Mouse (Mus musculus) lung, postnatal 0 days (tissue): ENCODE data around the gene Rasal1. TPM values are rescaled to one million over a fixed set of nuclear protein-coding genes. Genes with fewer than 3 reads are reported as not detected.
A peak's percentile ranks its signal among the peaks of the same experiment; 100 is the strongest.

Source experiments
- ATAC-seq: fragments of 200-750 bp; cut with Nextera tagmentation; 2 replicates; pipeline ENCODE4 v1.8.0; 2017; ENCODE audit warnings: moderate library complexity
- DNase-seq: peaks from one replicate; pipeline ENCODE4 v3.0.0-alpha.2; 2016; ENCODE audit warnings: low spot score
- H3K27ac ChIP-seq: fragments of 300-500 bp; sonication (generic); 2 replicates; pipeline ENCODE4 v1.5.1; 2014; ENCODE audit warnings: antibody characterized with exemption, mild to moderate bottlenecking, low read length, mixed read lengths
- H3K27me3 ChIP-seq: fragments of 300-500 bp; sonication (generic); replicated peaks from 2 replicates; pipeline ENCODE4 v1.6.1; 2014; ENCODE audit warnings: low read length, mixed read lengths; ENCODE audit not compliant: insufficient read depth
- H3K36me3 ChIP-seq: fragments of 300-500 bp; sonication (generic); 2 replicates; pipeline ENCODE4 v1.6.1; 2014; ENCODE audit warnings: low read length, mixed read lengths; ENCODE audit not compliant: insufficient read depth
- H3K4me1 ChIP-seq: fragments of 300-500 bp; sonication (generic); 2 replicates; pipeline ENCODE4 v1.6.1; 2014; ENCODE audit warnings: antibody characterized with exemption, low read depth, low read length, mixed read lengths; ENCODE audit not compliant: insufficient read depth
- H3K4me2 ChIP-seq: fragments of 300-500 bp; sonication (generic); replicated peaks from 2 replicates; pipeline ENCODE4 v1.6.1; 2014; ENCODE audit warnings: low read depth, mild to moderate bottlenecking, low read length, moderate library complexity, mixed read lengths
- H3K4me3 ChIP-seq: fragments of 300-500 bp; sonication (generic); 2 replicates; pipeline ENCODE4 v1.5.1; 2014; ENCODE audit warnings: low read depth, low read length
- H3K9ac ChIP-seq: fragments of 300-500 bp; sonication (generic); replicated peaks from 2 replicates; pipeline ENCODE4 v1.6.1; 2014; ENCODE audit warnings: low read depth, mild to moderate bottlenecking
- H3K9me3 ChIP-seq: fragments of 300-500 bp; sonication (generic); 2 replicates; pipeline ENCODE4 v1.6.1; 2016; ENCODE audit warnings: low read length, mixed read lengths
- CTCF ChIP-seq: IDR thresholded peaks from 2 replicates; pipeline ENCODE4 v1.5.1; 2016; ENCODE audit warnings: antibody characterized with exemption, mild to moderate bottlenecking
- EP300 ChIP-seq: IDR thresholded peaks from 2 replicates; pipeline ENCODE4 v1.6.1; 2016; ENCODE audit warnings: antibody characterized with exemption, mild to moderate bottlenecking, control low read depth
- WGBS: fragments of 180-500 bp; shearing (Covaris S2); extraction: QIAGEN DNeasy Blood & Tissue Kit; methylation state at CpG from one replicate; pipeline ENCODE4 v1.1.7; 2014; 5-methylcytosine and 5-hydroxymethylcytosine counted together
- polyA plus RNA-seq: library from polyadenylated mRNA; unstranded; fragments of >200 nt; fragmentation: Nextera tagmentation; extraction: Ambion mirVana; gene quantifications from 2 replicates; pipeline ENCODE4 v1.2.1, GENCODE M21; 2015

Gene Rasal1
- polyA plus RNA-seq, 1 experiment from 2014 or later: not detected

GRCm38 (mm10) chr5:120605241-120605661 is 43.4 kb upstream of the Rasal1 start:
- no peaks in the 10 kb centered on the region for H3K27me3 ChIP-seq
- peak overlapping the region; percentile 56 for H3K4me2 ChIP-seq
- DNase-seq (no peak), ATAC-seq (peak; percentile 29)
- H3K4me3 ChIP-seq: peak overlapping the region; percentile 30
- 4% methylated on average over 10 of the region's 10 CpGs for WGBS
- no peak overlapping the region for H3K9ac ChIP-seq
- 0 out of 2 replicates have a peak, but pooled peaks cover 3% of the 10 kb centered on the region for H3K4me1 ChIP-seq
- H3K9me3 ChIP-seq: no peaks in the 10 kb centered on the region
- H3K27ac ChIP-seq: no peak overlapping the region
- no peaks in the 10 kb centered on the region for H3K36me3 ChIP-seq
- no peak for TF ChIP-seq EP300
- no peak for TF ChIP-seq CTCF

- peak; percentile 95 for DNase-seq
- 0 out of 2 replicates have a peak, but pooled peaks cover 3% of the 10 kb centered on the region for H3K4me1 ChIP-seq
- H3K27ac ChIP-seq: no peak overlapping the region
- peak; percentile 92 for TF ChIP-seq CTCF
- TF ChIP-seq EP300: no peak
- H3K4me2 ChIP-seq: peak overlapping the region; percentile 56
- no peaks in the 10 kb centered on the region for H3K27me3 ChIP-seq
- under 1% methylated on average over 8 of the region's 8 CpGs for WGBS
- no peaks in the 10 kb centered on the region for H3K36me3 ChIP-seq
- no peaks in the 10 kb centered on the region for H3K9me3 ChIP-seq
- no peak overlapping the region for H3K9ac ChIP-seq
- peak; percentile 73 for ATAC-seq
- peak overlapping the region; percentile 30 for H3K4me3 ChIP-seq
Observed at GRCm38 (mm10) chr5:120605688-120606087, 42.9 kb upstream of the Rasal1 start.

DNA sequence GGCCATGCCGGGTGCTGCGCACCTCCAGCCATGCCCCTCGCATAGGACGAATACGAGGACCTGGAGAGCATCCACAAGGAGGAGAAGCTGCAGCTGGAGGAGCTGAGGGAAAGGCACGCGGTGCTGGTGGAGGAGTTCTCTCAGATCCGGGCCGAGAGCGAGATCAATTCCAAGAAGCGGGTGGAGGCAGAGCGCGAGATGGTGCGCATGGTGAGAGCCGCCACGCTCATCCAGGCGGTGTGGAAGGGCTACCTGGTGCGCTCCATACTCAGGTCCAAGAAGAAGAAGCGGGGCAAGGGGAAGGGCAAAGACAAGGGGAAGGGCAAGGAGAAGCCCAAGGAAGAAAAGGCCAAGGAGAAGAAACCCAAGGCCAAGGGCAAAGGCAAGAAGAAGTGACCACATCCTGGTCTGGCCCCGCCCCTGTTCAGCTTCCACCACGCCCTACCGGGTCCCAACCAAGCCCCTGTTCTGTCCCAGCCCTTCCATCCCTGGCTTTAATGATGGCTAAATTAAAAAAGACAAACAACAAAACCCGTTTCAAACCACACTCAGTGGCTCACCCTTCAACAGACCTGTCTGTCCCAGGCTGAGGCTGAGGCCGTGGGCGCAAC is 41.9 kb upstream of the Rasal1 start:
- Histone ChIP-seq H3K27me3 (no peaks in the 10 kb centered on the region), H3K4me3 (no peak overlapping the region), H3K9ac (no peak overlapping the region), H3K9me3 (no peaks in the 10 kb centered on the region), H3K4me2 (no peak overlapping the region), H3K4me1 (peaks cover 3% of the 10 kb centered on the region; the same call in 1 of the 2 replicates), H3K36me3 (no peaks in the 10 kb centered on the region), H3K27ac (no peak overlapping the region)
- DNase-seq (no peak), ATAC-seq (no peak)
- TF ChIP-seq CTCF (no peak), EP300 (no peak)
- 72% methylated on average over 25 of the region's 25 CpGs for WGBS

- TF ChIP-seq EP300: no peak
- TF ChIP-seq CTCF: no peak
- no peak for DNase-seq
- H3K9ac ChIP-seq: no peak overlapping the region
- ATAC-seq: no peak
- no peak overlapping the region for H3K4me3 ChIP-seq
- no peaks in the 10 kb centered on the region for H3K36me3 ChIP-seq
- peaks cover 3% of the 10 kb centered on the region; the same call in 1 of the 2 replicates for H3K4me1 ChIP-seq
- H3K9me3 ChIP-seq: no peaks in the 10 kb centered on the region
- H3K27ac ChIP-seq: no peak overlapping the region
- WGBS: 77% methylated on average over 3 of the region's 3 CpGs
- no peaks in the 10 kb centered on the region for H3K27me3 ChIP-seq
- H3K4me2 ChIP-seq: no peak overlapping the region
Observed at GRCm38 (mm10) chr5:120607335-120607734, 41.3 kb upstream of the Rasal1 start.

GRCm38 (mm10) chr5:120609246-120609775 is 39.3 kb upstream of the Rasal1 start:
- no peak overlapping the region for H3K9ac ChIP-seq
- DNase-seq (no peak), ATAC-seq (no peak)
- TF ChIP-seq EP300: no peak
- no peak for TF ChIP-seq CTCF
- no peaks in the 10 kb centered on the region for H3K27me3 ChIP-seq
- WGBS: 77% methylated on average over 16 of the region's 16 CpGs
- no peaks in the 10 kb centered on the region for H3K9me3 ChIP-seq
- no peak overlapping the region for H3K4me2 ChIP-seq
- H3K27ac ChIP-seq: no peak overlapping the region
- H3K4me1 ChIP-seq: peaks cover 9% of the 10 kb centered on the region
- H3K4me3 ChIP-seq: no peak overlapping the region
- no peaks in the 10 kb centered on the region for H3K36me3 ChIP-seq

GRCm38 (mm10) chr5:120610906-120611305 is 37.7 kb upstream of the Rasal1 start:
- no peaks in the 10 kb centered on the region for H3K36me3 ChIP-seq
- no peak overlapping the region for H3K4me3 ChIP-seq
- H3K9ac ChIP-seq: no peak overlapping the region
- TF ChIP-seq EP300 (no peak), CTCF (no peak)
- DNase-seq: no peak
- 82% methylated on average over 5 of the region's 5 CpGs for WGBS
- no peak overlapping the region for H3K27ac ChIP-seq
- no peaks in the 10 kb centered on the region for H3K27me3 ChIP-seq
- H3K4me1 ChIP-seq: peaks cover 6% of the 10 kb centered on the region
- H3K9me3 ChIP-seq: no peaks in the 10 kb centered on the region
- no peak for ATAC-seq
- no peak overlapping the region for H3K4me2 ChIP-seq
